Mouse (Mus musculus): ENCODE measurements at regions not wholly inside any gene's neighbourhood (a gene's known extent, or its start where the extent isn't known, plus 50 kb on each side); places are given as distances from the start of the nearest gene placed in this dataset.

- H3K4me1 ChIP-seq = peaks cover 13% of the 10 kb centered on the region
- H3K27me3 ChIP-seq = 0 out of 2 replicates have a peak, but pooled peaks cover 6% of the 10 kb centered on the region
- peak overlapping the region; percentile 63 for H3K4me2 ChIP-seq
- ATAC-seq = peak; percentile 77
- no peak overlapping the region for H3K27ac ChIP-seq
- H3K36me3 ChIP-seq (ENCODE audit: poor library complexity, severe bottlenecking) = no peaks in the 10 kb centered on the region
- H3K9me3 ChIP-seq (replicated peaks) = 0 out of 2 replicates have a peak, but pooled peaks cover 4% of the 10 kb centered on the region
- H3K9ac ChIP-seq = peak overlapping the region; percentile 46
- peak overlapping the region; percentile 22 for H3K4me3 ChIP-seq
- WGBS = 2% methylated on average over 8 of the region's 8 CpGs
Observed at GRCm38 (mm10) chr12:77789427-77789826, 404.6 kb upstream of the Gm6657 start.

GRCm38 (mm10) chr12:77789871-77790270, 404.2 kb upstream of the Gm6657 start:
- peak overlapping the region; percentile 46; the same call in 1 of the 2 replicates for H3K9ac ChIP-seq
- 0 out of 2 replicates have a peak, but pooled peaks cover 6% of the 10 kb centered on the region for H3K27me3 ChIP-seq
- H3K4me1 ChIP-seq = peaks cover 12% of the 10 kb centered on the region
- H3K9me3 ChIP-seq (replicated peaks) = 0 out of 2 replicates have a peak, but pooled peaks cover 4% of the 10 kb centered on the region
- no peak overlapping the region for H3K27ac ChIP-seq
- 19% methylated on average over 14 of the region's 14 CpGs for WGBS
- ATAC-seq = no peak
- H3K4me2 ChIP-seq = peak overlapping the region; percentile 63
- H3K4me3 ChIP-seq = peak overlapping the region; percentile 22
- H3K36me3 ChIP-seq (ENCODE audit: poor library complexity, severe bottlenecking) = no peaks in the 10 kb centered on the region

DNA sequence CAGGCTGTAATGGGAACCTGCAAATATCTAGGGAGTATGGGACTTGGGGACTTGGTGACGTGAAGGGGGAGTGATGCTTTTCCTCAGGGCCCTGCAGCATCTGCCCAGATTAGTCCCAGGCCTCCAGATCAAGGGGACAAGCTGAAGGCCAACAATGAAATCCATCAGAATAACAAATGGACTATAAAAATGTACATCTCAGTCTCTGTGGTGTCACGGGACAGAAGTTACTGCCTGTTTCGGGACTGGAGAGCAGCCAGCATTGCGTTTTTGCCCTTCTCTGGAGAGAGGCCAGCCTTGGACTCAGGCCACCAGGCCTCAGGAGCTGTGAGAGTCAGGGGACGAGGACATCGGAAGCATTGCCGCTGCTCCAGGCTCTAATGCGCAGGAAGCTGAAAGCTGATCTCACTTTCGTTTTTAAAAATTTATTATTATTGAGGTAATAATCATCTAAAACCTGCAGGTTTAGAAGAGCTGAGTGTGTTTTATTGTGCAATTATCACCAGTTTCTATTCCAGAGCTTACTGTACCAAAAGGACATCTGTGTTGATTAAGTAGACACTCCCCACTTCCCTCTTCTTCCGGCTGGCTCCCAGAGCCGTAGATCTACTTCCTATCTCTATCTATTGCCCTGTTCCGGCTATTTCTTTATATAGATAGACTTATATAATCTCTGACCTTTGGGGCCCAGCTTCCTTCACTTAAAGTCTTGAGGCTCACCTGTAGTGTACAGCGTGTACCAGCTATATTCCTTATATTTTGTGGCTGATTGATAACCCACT, 403.0 kb upstream of the Gm6657 start:
- Histone ChIP-seq H3K4me3 (no peak overlapping the region), H3K27me3 (0 out of 2 replicates have a peak, but pooled peaks cover 6% of the 10 kb centered on the region), H3K9ac (no peak overlapping the region), H3K9me3 (replicated peaks) (0 out of 2 replicates have a peak, but pooled peaks cover 4% of the 10 kb centered on the region), H3K36me3 (ENCODE audit: poor library complexity, severe bottlenecking) (no peaks in the 10 kb centered on the region), H3K27ac (no peak overlapping the region), H3K4me1 (peaks cover 12% of the 10 kb centered on the region), H3K4me2 (no peak overlapping the region)
- WGBS = 79% methylated on average over 13 of the region's 13 CpGs
- ATAC-seq = no peak

GRCm38 (mm10) chr12:77798516-77798915, 395.5 kb upstream of the Gm6657 start:
- no peaks in the 10 kb centered on the region for H3K27me3 ChIP-seq
- WGBS = 68% methylated on average over 4 of the region's 4 CpGs
- H3K36me3 ChIP-seq (ENCODE audit: poor library complexity, severe bottlenecking) = no peaks in the 10 kb centered on the region
- H3K9ac ChIP-seq = no peak overlapping the region
- no peak overlapping the region; the same call in 1 of the 2 replicates for H3K4me2 ChIP-seq
- no peaks in the 10 kb centered on the region for H3K9me3 ChIP-seq (replicated peaks)
- H3K4me1 ChIP-seq = peaks cover 16% of the 10 kb centered on the region
- no peak overlapping the region for H3K27ac ChIP-seq
- no peak overlapping the region for H3K4me3 ChIP-seq
- ATAC-seq = no peak; the same call in 1 of the 2 replicates

DNA sequence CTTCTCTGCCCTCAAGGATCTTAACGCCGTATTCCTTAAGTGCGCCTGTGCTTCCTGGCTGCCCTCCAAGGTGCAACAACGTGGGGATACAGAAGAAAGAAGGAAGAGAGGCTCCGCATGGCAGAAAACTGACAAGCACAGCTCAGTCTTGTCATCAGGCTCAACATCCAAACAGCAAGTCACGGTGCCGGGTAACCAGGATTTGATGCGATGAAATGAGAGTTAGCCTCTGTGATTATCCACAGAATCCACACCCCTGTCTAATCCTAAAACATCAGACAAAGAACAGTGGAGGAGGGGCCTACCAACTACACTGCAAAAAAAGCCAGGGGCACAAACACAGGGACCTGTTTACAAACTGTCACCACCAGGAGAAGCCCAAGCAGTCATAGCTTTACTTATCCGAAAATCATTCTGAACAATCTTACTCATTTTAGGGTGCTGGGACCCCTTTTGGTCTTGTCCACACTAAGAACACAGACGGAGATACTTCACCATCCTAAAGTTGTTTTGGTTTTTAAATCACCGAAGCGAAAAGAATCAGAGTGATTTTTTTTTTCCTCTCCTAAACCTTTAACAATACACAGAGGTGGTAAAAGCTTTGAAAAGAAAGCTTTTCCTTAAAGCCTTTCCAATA, 394.8 kb upstream of the Gm6657 start:
- Histone ChIP-seq H3K27ac (0 out of 2 replicates have a peak overlapping the region, but pooled peaks have one; percentile 3), H3K9ac (peak overlapping the region; percentile 26; the same call in 1 of the 2 replicates), H3K9me3 (replicated peaks) (no peaks in the 10 kb centered on the region), H3K4me2 (peak overlapping the region; percentile 35), H3K4me3 (no peak overlapping the region), H3K36me3 (ENCODE audit: poor library complexity, severe bottlenecking) (no peaks in the 10 kb centered on the region), H3K27me3 (no peaks in the 10 kb centered on the region), H3K4me1 (peaks cover 16% of the 10 kb centered on the region)
- peak; percentile 69; the same call in 1 of the 2 replicates for ATAC-seq
- 29% methylated on average over 12 of the region's 12 CpGs for WGBS

DNA sequence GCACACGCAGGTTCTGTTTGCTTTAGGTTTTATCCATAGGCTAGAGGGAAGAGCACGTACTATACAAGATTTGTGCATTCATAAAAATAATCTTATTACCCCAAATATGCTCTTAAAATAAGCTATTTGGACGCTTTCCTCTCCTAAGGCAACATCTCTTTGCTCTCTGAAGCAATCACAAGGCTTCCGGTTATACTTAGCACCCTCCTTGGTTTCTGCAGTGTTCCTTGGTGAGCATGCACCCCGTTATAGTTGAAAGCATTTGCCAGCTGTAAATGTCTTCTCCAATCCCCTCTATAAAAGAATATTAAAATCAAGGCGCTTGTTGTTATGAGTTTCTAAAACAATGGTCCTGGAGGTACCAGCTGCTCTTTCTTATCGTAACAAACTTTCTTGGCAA, 386.4 kb upstream of the Gm6657 start:
- Histone ChIP-seq H3K36me3 (ENCODE audit: poor library complexity, severe bottlenecking) (no peaks in the 10 kb centered on the region), H3K27me3 (no peaks in the 10 kb centered on the region), H3K27ac (no peak overlapping the region), H3K9me3 (replicated peaks) (no peaks in the 10 kb centered on the region), H3K4me2 (no peak overlapping the region), H3K4me1 (no peaks in the 10 kb centered on the region), H3K4me3 (no peak overlapping the region), H3K9ac (no peak overlapping the region)
- WGBS = 87% methylated on average over 7 of the region's 7 CpGs
- no peak for ATAC-seq

GRCm38 (mm10) chr12:77811276-77811675, 382.8 kb upstream of the Gm6657 start:
- WGBS = 59% methylated on average over 2 of the region's 2 CpGs
- no peak overlapping the region for H3K4me3 ChIP-seq
- H3K4me1 ChIP-seq = no peaks in the 10 kb centered on the region

DNA sequence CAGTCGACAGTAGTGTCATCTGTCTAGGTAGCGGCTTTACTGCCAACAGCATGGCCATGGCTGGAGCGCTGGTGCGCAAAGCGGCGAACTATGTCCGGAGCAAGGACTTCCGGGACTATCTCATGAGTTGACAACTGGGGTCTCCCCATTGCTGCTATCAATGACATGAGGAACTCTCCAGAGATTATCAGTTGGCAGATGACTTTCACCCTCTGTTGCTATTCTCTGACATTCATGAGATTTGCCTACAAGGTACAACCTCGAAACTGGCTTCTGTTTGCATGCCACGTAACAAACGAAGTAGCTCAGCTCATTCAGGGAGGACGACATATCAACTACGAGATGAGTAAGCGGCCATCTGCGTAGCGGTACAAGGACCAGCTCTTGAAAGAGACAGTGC, 374.6 kb upstream of the Gm6657 start:
- 93% methylated on average over 16 of the region's 16 CpGs for WGBS
- Histone ChIP-seq H3K4me2 (no peak overlapping the region), H3K36me3 (ENCODE audit: poor library complexity, severe bottlenecking) (no peaks in the 10 kb centered on the region), H3K4me3 (no peak overlapping the region), H3K9ac (no peak overlapping the region), H3K9me3 (replicated peaks) (no peaks in the 10 kb centered on the region), H3K4me1 (no peaks in the 10 kb centered on the region), H3K27ac (no peak overlapping the region), H3K27me3 (no peaks in the 10 kb centered on the region)
- no peak for ATAC-seq

More at GRCm38 (mm10) chr12:77811276-77811675, 382.8 kb upstream of the Gm6657 start:
- ATAC-seq = no peak
- H3K9me3 ChIP-seq (replicated peaks) = no peaks in the 10 kb centered on the region
- no peaks in the 10 kb centered on the region for H3K27me3 ChIP-seq
- no peaks in the 10 kb centered on the region for H3K36me3 ChIP-seq (ENCODE audit: poor library complexity, severe bottlenecking)
- no peak overlapping the region for H3K27ac ChIP-seq
- H3K9ac ChIP-seq = no peak overlapping the region
- H3K4me2 ChIP-seq = no peak overlapping the region

GRCm38 (mm10) chr12:77823381-77824030, 370.5 kb upstream of the Gm6657 start:
- Histone ChIP-seq H3K27ac (no peak overlapping the region), H3K27me3 (no peaks in the 10 kb centered on the region), H3K4me2 (no peak overlapping the region), H3K9ac (no peak overlapping the region), H3K9me3 (replicated peaks) (0 out of 2 replicates have a peak, but pooled peaks cover 7% of the 10 kb centered on the region), H3K4me1 (no peaks in the 10 kb centered on the region), H3K36me3 (ENCODE audit: poor library complexity, severe bottlenecking) (no peaks in the 10 kb centered on the region), H3K4me3 (no peak overlapping the region)
- WGBS = 59% methylated on average over 3 of the region's 3 CpGs
- no peak for ATAC-seq

DNA sequence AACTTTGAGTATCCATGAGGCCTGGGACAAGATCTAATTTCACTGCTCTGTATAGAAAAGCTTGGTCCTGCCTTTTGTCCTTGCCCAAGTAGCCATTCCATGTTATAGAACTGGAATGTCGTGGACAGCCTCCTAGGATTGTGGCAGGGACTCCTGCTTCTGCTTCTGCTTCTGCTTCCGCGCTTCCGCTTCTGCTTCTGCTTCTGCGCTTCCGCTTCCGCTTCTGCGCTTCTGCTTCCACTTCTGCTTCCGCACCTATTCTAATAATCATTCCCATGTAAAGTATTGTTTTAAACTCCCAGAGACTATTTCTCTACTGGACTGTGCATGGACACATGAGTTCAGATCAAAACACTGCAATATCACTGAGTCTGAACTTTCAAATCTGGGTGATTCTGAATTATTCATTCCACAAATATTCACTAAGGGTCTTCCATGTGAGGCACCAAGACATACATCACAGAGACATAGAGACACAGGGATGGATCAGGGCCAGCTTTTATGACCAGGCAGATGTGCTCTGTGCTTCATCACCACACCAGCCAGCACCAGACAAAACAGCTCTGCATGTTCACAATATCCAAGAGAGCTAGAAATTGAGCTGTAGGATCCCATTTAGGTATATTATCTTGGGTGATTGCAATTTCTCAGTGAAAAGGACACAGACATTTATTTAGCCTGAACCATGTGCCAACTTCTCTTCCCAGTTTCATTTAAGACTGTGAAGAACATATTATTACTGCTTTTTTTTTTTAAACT, 360.5 kb upstream of the Gm6657 start:
- Histone ChIP-seq H3K27ac (no peak overlapping the region), H3K9me3 (replicated peaks) (no peaks in the 10 kb centered on the region), H3K27me3 (no peaks in the 10 kb centered on the region), H3K4me1 (no peaks in the 10 kb centered on the region), H3K36me3 (ENCODE audit: poor library complexity, severe bottlenecking) (no peaks in the 10 kb centered on the region), H3K4me2 (no peak overlapping the region), H3K9ac (no peak overlapping the region), H3K4me3 (no peak overlapping the region)
- no peak for ATAC-seq
- WGBS = 90% methylated on average over 9 of the region's 9 CpGs

- no peak for ATAC-seq
- no peak overlapping the region for H3K4me3 ChIP-seq
- H3K27ac ChIP-seq = no peak overlapping the region
- WGBS = 88% methylated on average over 1 of the region's 1 CpGs
- no peak overlapping the region for H3K4me2 ChIP-seq
- H3K36me3 ChIP-seq (ENCODE audit: poor library complexity, severe bottlenecking) = no peaks in the 10 kb centered on the region
- H3K27me3 ChIP-seq = no peaks in the 10 kb centered on the region
- H3K9ac ChIP-seq = no peak overlapping the region
- no peaks in the 10 kb centered on the region for H3K9me3 ChIP-seq (replicated peaks)
- H3K4me1 ChIP-seq = no peaks in the 10 kb centered on the region
Observed at GRCm38 (mm10) chr12:77834891-77835290, 359.2 kb upstream of the Gm6657 start.

Measured in forebrain, embryonic 13.5 days (tissue).